Mouse (Mus musculus): ENCODE measurements around the gene Mlph.

Mlph gene

DNA sequence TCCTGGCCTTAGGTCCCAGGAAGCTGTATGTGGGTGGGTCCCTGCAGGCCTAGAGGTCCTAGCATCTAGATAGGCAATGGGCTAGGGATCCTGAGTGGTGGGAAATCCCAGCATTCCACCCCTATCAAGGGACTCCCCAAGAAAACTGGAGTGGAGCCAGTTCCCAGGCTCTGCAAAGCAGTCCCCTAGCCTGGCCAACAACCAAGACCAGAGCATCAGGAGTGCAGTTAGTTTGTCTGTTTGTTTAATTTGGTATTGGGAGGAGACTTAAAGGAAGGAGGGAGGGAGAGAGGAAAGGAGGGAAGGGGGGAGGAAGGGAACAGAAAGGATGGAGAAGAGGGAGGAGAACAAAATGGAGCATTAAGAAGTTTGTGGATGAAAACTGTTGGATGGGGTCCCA, 5.7 kb upstream of the Mlph start:
- DNase-seq (ENCODE audit: low spot score) = no peak

DNA sequence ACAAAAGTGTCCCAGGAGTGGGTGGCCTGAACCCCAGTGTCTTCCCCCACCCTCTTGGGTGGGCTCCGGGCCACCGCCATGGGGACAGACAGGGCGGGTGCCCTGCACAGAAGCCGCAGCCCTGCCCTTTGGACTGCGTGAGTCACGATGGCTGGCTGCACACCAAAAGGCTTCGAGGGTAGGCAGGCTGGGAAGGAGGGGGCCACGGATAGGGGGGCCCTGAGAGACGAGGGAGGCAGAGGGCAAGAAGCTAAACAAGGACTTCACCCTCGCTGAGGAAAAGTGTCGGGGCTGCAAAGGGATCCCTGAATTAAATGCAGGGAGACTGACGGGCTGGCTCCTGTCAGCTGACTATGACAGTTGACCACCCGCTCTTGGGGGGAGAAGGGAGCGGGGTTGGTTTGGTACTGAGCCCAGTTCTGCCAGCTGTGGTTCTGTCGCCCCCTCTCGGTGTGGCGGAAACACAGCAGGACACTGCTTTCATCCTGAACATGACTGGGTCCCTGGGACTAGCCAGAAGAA, 5.2 kb upstream of the Mlph start:
- peak; percentile 60 for DNase-seq (ENCODE audit: low spot score)

DNA sequence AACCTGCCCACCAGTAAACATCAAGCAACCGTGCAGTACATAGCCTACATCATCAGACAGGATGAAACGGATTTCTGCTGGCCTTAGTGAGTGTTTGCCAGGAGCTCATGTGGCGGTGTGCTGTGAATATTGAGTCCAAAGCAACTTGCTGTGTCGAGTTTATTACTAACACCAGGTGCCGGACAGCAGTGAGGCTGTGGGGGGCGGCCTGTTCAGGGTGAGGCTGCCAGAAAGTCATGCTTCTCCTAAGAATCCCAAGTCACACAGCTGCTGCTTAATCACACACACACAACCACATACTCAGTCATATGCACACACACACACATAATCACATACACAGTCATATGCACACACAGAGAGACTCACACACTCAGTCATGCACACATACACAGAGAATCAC, 1.7 kb upstream of the Mlph start:
- no peak for DNase-seq (ENCODE audit: low spot score)

DNA sequence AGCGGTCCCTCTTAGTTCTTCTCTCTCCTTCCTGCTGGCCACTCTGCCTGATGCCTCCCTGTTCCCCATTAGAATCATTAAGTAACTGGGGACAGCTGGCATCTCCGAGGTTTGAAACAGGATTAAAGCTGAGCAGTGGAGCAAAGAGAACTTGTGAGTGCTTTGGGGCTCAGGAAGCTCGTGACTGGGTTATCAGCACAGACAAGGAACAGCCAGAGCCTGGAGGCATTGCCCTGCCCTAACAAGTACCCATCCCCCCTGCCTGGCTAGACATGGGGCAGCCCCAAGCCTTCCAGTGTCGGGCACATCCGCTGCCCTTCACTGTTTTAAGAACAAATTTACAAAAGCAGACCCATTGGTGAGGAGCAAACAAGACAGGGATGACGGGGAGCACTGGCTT, 2.6 kb downstream of the Mlph start:
- no peak for DNase-seq (ENCODE audit: low spot score)

DNA sequence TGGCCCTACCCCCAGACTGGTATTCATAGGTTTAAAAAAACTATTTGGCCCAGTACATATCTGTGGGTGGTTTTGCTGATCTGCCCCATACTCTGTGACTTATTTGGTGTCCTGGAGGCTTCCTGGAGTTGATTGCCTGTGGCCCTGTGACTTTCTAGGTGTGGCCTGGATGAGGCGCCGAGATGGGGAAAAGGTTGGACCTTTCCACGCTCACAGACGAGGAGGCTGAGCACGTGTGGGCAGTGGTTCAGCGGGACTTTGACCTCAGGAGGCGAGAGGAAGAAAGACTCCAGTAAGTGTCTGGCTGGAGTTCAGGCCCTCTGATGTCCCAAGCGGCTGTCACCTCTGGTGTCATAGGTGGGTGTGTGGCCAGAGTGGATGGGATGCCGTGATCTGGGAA, 6.8 kb downstream of the Mlph start:
- DNase-seq (ENCODE audit: low spot score) = no peak

DNA sequence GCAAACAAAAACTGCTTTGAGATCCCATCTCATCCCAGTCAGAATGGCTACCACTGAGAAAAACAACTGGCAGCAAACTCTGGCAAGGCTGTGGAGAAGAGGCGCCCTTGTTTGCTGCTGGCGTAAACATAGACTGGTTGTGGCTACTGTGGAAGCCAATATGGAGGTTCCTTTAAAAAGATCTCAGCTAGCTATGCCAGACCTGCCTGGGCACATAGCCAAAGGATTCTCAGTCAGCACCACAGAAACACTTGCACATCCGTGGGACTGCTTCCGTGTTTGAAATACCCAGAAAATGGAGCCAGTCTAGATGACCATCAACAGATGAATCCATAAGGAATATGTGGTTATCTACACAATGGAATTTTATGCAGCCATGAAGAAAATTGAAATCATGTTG, 11.1 kb downstream of the Mlph start:
- no peak for DNase-seq (ENCODE audit: low spot score)

DNA sequence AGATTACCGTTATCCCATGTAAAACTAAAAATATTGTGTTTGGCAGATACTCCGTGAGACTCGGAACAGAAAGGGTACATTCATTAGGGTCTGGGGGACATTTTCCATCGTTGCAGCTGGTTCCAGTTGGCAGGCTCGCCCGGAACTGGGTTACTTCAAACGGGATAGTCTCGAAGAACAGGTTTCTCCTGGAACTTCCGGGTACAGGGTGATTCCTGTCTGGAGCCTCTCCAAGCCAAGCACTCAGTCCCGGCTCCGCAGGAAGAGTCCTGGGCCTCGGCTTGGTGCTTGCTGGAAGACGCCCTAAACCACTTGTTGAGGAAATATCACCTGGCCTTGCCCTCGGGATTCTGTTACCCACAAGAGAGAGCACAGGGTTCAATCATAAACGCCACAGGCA, 12.4 kb downstream of the Mlph start:
- peak; percentile 39 for DNase-seq (ENCODE audit: low spot score)

DNA sequence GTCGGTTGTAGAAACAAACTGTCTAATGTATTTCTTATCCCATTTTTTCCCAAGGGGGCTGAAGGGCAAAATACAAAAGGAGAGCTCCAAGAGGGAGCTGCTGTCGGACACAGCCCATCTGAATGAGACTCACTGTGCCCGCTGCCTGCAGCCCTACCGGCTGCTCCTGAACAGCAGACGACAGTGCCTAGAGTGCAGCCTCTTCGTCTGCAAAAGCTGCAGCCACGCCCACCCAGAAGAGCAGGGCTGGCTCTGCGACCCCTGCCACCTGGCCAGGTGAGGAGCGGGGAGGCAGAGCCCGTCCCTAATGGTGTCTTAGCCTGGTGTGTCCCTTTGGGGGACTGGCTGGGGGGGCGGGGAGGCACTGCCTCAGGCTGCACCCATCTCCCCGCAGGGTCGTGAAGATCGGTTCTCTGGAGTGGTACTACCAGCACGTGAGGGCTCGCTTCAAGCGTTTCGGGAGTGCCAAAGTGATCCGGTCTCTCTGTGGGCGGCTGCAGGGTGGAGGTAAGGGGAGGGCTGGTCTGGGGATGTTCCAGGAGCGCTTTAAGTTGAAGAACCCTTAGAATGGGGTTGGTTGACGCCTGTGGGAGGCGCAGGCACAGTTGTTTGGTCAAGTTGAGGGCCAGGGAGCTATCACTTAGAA, 13.2 kb downstream of the Mlph start:
- no peak for DNase-seq (ENCODE audit: low spot score)

DNA sequence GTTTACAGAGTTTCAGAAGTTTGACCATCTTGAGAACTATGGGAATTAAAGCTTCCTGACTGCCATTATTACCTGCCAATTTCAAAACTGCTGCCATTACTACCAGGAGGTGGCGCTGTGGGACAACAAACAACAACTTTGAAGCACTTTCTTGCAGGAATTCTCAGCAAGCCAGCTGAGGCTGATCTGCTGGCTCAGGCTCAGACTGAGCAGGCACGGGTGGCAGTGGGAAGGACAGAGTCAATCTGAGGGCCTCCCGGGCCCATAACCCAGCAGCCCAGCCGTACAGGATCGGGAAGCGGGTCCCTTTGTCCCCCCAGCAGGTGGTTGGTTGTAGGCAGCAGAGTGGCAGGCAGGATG, 13.7 kb downstream of the Mlph start:
- peak; percentile 87 for DNase-seq (ENCODE audit: low spot score)

DNA sequence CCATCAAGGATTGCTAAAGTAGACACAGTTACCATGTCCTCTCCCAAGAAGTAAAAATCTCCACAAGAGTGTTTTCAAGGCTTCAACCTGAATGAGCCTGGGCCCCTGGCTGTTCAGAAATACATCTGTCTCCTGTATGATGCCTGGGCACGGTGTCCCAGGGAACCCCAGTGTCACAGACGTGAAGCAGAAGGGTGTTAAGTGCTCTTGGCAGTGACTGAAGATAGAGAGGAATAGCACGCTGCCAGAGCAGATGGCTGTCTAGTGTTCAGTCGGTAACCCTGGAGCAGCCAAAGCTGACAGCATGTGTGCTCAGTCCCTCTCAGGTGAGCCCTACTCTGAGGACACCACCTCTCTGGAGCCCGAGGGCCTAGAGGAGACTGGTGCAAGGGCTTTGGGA, 18.1 kb downstream of the Mlph start:
- no peak for DNase-seq (ENCODE audit: low spot score)

DNA sequence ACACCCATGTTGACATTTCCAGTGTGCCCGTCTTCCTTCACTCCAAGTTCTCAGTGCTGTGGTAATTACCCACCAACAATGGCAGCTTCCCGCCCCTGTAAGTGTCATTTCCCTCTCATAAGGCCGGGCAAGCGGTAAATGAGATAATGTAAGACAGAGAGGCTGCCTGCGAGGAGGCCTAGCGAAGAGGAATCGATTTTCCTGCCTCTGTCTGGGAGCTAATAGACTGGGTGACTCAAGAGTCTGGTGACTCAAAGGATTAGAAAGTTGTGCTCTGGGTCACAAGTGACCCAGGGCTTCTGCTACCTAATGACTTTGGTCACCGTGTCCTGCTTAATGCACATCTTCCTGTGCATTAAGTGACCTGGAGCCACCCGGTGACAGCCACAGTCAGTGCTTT, 22.1 kb downstream of the Mlph start:
- DNase-seq (ENCODE audit: low spot score) = no peak

DNA sequence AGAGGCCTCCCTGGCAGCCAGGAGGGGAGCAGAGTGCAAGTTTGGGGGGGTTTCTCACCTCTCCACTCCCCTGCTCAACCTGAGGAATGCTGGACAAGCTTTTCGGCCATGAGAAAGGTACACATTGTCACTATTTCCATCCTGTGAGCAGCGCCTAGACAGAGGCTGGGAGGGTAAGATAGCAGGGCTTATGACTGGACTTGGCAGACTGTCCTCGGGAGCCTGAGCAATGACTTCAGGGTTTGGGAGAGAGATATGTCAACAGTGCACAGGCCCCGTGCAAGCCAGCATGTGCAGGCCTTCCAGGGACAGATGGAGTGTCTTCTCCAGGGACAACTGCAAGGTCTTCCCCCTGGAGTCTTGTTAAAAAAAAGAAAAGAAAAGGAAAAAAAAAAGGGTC, 25.1 kb downstream of the Mlph start:
- DNase-seq (ENCODE audit: low spot score) = no peak

DNA sequence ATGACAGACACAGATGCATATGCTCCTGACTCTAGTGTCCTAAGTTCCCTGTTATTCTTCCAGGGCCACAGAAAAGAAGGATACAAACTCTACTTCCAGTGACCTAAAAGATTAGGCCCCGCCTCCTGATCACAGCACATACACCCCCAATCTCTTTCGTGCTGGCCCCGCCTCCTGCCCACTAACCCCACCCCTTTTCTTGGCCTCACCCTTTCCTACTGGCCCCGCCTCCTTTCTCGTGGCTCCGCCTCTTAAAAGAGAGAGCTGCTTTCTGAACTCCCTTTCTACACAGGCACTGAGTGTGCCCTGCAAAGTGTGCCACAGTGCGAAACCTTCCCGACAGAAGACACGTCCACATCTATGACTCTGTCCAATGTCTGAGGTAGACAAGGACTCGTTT, 30.3 kb downstream of the Mlph start:
- DNase-seq (ENCODE audit: low spot score) = no peak

DNA sequence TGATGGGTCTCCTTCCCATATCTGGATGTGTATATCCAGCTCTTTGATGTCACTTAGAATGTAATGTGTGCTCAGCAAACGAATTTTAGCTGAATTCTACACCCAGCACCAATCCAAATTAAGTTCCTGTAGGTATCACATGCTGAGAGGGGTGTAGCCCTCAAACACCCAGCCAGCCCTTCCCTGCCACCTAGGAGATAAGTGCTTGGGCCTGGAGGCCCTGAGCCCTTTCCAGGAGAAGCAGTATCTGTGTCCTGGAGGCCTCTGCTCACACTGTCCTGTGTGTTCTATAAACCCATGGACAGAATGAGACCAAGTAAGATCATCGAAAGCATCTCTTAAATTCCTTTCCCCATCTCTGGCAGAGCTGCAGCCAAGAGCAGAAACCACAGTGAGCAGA, 32.4 kb downstream of the Mlph start:
- DNase-seq (ENCODE audit: low spot score) = no peak

DNA sequence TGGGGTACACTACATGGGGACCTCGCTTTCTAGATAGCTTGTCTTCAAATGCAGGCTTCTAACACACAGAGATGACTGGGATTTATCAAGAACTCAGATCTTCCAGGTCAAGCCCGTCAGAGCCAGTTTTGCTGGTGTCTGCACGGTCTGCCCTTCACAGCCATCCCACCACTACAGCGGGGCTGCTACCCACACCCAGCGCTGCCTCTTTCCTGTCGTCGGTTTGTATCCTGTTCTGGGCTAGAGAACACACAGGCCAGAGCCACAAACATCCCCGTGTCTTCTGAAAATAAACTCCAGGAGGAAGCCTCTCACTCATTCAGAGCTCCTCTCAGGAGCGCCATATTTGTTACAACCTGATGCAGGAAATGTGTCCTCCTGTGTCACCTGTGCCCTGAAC, 34.4 kb downstream of the Mlph start:
- DNase-seq (ENCODE audit: low spot score) = no peak

DNA sequence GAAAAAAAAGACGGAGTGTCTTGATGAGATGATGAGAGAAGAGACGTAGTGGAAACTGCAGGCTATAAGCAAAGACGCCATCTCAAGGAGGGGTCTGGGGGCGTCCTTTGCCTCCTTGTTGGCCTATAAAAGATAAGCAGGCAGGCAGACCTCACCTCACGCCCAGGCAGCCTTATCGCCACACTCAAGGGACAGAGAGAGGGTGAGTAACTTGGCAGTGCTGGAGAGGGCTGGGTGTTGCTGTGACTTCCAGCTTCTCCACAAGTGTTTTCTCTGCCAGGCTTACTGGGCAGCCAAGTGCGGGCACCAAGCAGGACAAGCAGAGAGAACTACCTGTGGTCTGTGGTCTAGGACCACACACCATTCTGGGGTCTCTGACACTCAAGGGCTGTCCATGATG, 36.8 kb downstream of the Mlph start:
- no peak for DNase-seq (ENCODE audit: low spot score)

DNA sequence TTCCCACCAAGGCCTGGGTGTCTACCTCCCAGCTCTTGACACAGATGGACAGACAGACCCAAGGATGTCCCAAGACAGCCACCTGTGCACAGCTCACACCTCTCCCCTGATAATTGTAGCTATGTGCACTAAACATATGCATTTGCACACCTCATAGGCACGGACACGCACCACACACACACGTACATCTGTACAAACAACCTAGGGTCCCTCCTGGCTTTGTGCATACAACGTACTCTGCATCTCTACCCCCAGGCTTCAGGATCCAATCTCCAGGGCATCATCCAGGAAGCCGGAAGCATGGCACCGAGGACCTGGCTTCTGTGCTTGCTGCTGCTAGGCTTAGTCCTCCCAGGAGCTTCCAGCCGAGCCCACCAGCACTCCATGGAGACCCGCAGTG, 37.9 kb downstream of the Mlph start, which contains the start of gene Prlh:
Prlh (plus strand) TSS at position 301 of the 400 bp plus-strand sequence.
- no peak for DNase-seq (ENCODE audit: low spot score)

DNA sequence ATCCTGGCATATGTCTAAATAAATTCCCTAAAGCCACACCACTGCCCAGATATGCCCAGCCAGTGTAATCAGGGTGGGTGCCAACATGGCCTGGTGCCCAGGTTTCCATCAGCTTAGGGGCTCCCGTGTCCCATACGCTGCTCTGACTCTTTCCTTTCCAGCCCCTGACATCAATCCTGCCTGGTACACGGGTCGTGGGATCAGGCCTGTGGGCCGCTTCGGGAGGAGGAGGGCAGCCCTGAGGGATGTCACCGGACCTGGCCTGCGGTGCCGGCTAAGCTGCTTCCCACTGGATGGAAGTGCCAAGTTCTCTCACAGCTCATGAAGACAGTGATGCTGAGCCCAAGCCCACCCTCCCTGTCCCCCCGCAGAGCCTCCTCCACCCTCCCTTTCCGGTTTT, 38.8 kb downstream of the Mlph start:
- no peak for DNase-seq (ENCODE audit: low spot score)

DNA sequence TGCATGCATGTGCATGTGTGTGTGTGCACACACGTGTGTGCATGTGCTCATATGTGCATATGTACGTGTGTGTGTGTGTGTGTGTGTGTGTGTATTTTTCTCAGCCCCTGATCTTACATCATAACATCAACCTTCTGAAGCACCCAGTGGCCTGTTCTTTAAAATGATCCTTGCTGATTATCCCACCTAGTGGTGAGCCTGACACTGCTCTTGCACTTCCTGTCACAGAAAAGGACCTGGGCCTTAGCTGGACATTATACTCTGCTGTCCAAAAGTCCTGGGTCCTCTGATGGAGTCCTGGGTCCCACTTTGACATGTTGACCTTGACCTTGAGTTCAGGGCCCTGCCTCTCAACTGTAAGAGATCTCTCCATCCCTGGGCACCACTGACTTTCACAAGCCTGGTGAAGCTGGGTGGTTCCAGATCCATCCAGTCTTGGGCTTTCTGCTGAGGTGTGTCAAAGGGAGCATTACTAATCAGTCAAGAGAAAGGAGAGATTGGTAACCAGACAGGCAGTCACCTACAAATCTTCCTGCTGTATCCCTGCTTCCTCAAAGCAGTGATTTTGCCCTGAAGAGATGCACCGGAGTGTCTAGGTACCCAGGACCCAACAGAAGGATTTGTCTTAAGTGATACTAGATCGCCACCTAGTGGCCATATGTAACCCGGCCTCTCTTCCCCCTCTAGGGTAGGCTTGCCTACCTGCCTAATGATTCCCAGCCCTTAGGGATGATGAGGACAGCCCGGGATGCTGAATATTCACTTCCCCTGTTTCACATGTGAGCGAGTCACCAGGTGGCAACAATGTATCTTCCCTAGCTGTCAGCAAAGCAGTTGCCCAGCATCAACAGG, 41.6 kb downstream of the Mlph start:
- peak; percentile 52 for DNase-seq (ENCODE audit: low spot score)

DNA sequence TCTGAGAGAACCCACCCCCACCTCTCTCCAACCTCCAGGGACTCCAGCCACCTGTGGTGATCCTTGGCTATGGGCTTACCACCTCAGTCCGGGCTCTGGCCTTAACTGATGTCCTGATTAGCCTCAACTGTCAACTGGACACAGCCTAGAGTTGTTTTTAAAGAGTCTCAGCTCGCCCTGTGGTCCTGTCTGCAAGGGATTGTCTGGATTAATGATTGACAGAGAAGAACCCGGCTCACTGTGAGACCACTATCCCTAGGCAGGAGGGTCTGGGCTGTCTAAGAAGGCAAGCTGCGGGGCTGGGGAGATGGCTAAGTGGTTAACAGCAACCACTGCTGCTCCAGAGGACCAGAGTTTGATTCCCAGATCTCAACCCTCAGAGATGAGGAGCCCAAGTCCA, 47.6 kb downstream of the Mlph start:
- DNase-seq (ENCODE audit: low spot score) = no peak

DNA sequence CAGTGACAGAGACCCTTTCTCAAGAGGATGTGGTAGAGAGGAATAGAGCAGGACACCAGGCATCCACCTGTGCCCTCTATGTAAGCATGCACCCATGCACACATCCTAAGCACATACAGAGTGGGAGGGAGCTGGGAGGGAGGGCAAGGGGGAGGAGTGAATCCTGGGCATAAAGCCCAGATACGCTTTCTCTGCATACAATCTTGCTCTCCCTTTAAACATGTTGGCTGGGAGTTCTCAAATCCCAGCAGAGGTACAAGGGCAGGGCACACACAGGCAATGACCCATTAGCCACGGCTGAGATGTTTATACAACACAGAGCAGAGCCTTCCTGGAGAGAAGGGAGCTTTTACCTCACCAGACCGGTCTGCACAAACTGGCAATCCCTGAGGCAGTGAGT, 48.1 kb downstream of the Mlph start:
- no peak for DNase-seq (ENCODE audit: low spot score)

DNA sequence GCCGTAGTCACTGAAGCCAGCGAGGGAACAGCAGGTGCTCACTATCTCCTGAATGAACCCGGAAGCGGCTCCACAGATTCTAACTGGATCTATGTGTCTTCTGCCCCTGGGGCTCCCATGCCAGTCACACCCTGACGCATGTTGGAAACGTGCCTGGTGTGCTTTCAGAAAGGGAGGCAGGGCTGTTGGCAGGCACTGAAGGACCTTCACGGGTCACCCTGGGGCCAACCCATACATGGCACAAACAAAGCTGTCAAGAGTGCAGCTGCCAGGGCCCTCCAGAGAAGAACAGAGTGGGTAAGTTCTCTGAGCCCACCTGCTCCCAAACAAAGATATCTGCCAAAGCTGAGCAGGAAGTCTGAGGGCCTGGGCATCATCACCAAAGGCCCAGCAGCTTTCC, 52.7 kb downstream of the Mlph start:
- DNase-seq (ENCODE audit: low spot score) = no peak

DNA sequence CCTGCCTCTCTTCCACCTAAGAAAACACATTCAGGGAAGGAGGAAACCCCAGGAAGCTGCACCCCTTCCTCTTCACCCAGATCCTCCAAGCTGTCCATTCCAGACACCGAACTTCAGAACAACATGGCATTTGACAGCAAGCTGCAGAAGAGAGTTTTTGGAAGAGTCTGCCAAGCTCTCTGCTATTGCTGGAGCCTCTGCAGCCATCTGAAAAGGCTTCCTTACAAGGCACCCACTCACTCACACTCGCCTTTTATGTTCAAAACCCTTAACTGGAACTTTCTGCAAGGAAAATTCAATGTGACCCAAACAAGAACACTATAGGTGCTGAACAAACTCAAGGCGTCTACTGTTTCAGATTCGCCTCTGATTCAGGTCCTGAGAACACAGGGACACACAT, 53.8 kb downstream of the Mlph start:
- no peak for DNase-seq (ENCODE audit: low spot score)

DNA sequence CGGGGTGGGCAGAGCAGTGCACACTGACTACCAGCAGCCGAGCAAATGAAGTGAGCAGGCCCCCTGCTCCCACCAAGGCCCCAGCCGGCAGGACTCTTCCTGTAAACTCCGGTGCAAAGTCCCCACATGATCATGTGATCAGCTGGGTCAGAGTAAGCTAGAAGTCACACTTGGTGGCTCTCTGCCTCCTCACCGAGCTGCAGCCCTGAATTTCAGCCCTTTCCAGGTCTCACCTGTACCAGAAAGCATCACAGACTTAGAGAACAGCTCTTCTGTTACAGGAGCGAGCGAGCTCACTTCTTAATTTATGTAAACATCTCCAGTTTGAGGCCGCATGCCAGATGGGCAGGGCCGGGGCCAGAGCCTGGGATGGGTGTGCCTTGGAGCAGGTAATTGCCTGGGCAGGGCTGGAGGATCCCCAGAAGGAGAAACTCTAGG, 54.5 kb downstream of the Mlph start, which contains the start of gene Rab17:
Rab17 (minus strand) TSS at position 315 of the 438 bp plus-strand sequence.
- DNase-seq (ENCODE audit: low spot score) = no peak

Data from urinary bladder, postnatal 25 days (tissue).